Mouse (Mus musculus): ENCODE results near the gene Rnf114. TPM values are rescaled to one million over a fixed set of nuclear protein-coding genes. Genes with fewer than 3 reads are reported as not detected.

Gene Rnf114
- polyA plus RNA-seq, 1 experiment = 97.0 TPM

DNA sequence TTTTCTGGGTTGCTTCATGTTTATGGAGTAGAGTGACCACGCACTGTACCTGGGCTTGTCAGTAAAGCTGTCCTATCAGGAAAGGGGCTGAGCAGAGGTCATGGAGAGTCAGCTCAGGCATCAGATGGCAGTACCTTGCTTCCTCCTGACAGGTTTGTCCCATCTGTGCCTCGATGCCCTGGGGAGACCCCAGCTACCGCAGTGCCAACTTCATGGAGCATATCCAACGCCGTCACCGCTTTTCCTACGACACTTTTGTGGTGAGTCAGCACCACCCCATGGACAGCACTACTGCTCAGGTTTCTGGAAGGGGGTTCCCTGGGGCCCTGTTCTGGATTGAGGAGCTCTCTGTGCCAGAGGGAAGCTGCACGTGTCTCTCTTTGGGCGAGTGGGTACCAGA is 19.9 kb downstream of the Rnf114 start:
- H3K36me3 ChIP-seq (ENCODE audit: control insufficient read depth, insufficient read depth, low read length, poor library complexity, severe bottlenecking) = peaks cover 45% of the 10 kb centered on the region
- no peak overlapping the region for H3K4me3 ChIP-seq (ENCODE audit: low read depth, low read length)

GRCm38 (mm10) chr2:167512970-167513369 is 20.5 kb downstream of the Rnf114 start:
- no peaks in the 10 kb centered on the region for H3K9me3 ChIP-seq (replicated peaks; ENCODE audit: control insufficient read depth, insufficient read depth, low read length, poor library complexity, severe bottlenecking)
- no peak overlapping the region for H3K27ac ChIP-seq (ENCODE audit: insufficient read depth, low read length)
- no peak for TF ChIP-seq EP300 (IDR thresholded peaks at IDR 0.05; ENCODE audit: insufficient read depth, low read depth, low read length)
- no peak for TF ChIP-seq CTCF (IDR thresholded peaks at IDR 0.05; ENCODE audit: low read depth, low read length)
- no peak for TF ChIP-seq POLR2A (IDR thresholded peaks at IDR 0.05; ENCODE audit: insufficient read depth, low read length)
- no peak overlapping the region for H3K9ac ChIP-seq (ENCODE audit: low read depth, poor library complexity, severe bottlenecking)
- H3K36me3 ChIP-seq (ENCODE audit: control insufficient read depth, insufficient read depth, low read length, poor library complexity, severe bottlenecking) = peaks cover 45% of the 10 kb centered on the region
- H3K4me1 ChIP-seq (ENCODE audit: control insufficient read depth, insufficient read depth, low read length) = no peaks in the 10 kb centered on the region
- H3K27me3 ChIP-seq (ENCODE audit: control insufficient read depth, insufficient read depth, low read length, poor library complexity, severe bottlenecking) = no peaks in the 10 kb centered on the region
- no peak overlapping the region for H3K4me3 ChIP-seq (ENCODE audit: low read depth, low read length)

More for the DNA sequence above, 19.9 kb downstream of the Rnf114 start:
- Histone ChIP-seq H3K9ac (ENCODE audit: low read depth, poor library complexity, severe bottlenecking) (no peak overlapping the region), H3K9me3 (replicated peaks; ENCODE audit: control insufficient read depth, insufficient read depth, low read length, poor library complexity, severe bottlenecking) (no peaks in the 10 kb centered on the region), H3K4me1 (ENCODE audit: control insufficient read depth, insufficient read depth, low read length) (no peaks in the 10 kb centered on the region), H3K27me3 (ENCODE audit: control insufficient read depth, insufficient read depth, low read length, poor library complexity, severe bottlenecking) (no peaks in the 10 kb centered on the region), H3K27ac (ENCODE audit: insufficient read depth, low read length) (no peak overlapping the region)
- TF ChIP-seq POLR2A (IDR thresholded peaks at IDR 0.05; ENCODE audit: insufficient read depth, low read length) (no peak), CTCF (IDR thresholded peaks at IDR 0.05; ENCODE audit: low read depth, low read length) (no peak)

DNA sequence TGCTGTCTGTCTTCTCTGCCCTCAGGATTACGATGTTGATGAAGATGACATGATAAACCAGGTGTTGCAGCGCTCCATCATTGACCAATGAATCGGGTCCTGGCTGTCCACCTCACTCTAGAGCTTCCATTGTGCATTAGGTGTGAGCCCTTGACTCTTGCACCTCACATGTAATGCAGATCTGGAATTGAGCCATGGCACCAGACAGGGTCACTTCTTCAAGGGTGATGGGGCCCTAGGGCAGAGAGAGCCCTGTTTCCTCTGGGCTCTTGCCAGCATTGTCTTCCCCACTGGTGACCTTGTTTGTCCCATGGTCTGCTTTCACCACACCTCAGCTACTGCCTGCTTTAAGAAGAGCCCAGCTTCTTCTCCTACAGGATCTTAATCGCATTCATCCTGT is 22.2 kb downstream of the Rnf114 start:
- no peak overlapping the region for H3K27ac ChIP-seq (ENCODE audit: insufficient read depth, low read length)
- no peaks in the 10 kb centered on the region for H3K9me3 ChIP-seq (replicated peaks; ENCODE audit: control insufficient read depth, insufficient read depth, low read length, poor library complexity, severe bottlenecking)
- no peaks in the 10 kb centered on the region for H3K27me3 ChIP-seq (ENCODE audit: control insufficient read depth, insufficient read depth, low read length, poor library complexity, severe bottlenecking)
- TF ChIP-seq CTCF (IDR thresholded peaks at IDR 0.05; ENCODE audit: low read depth, low read length) (no peak), POLR2A (IDR thresholded peaks at IDR 0.05; ENCODE audit: insufficient read depth, low read length) (no peak), EP300 (IDR thresholded peaks at IDR 0.05; ENCODE audit: insufficient read depth, low read depth, low read length) (no peak)
- no peak overlapping the region for H3K9ac ChIP-seq (ENCODE audit: low read depth, poor library complexity, severe bottlenecking)
- H3K36me3 ChIP-seq (ENCODE audit: control insufficient read depth, insufficient read depth, low read length, poor library complexity, severe bottlenecking) = peaks cover 33% of the 10 kb centered on the region
- peaks cover 1% of the 10 kb centered on the region for H3K4me1 ChIP-seq (ENCODE audit: control insufficient read depth, insufficient read depth, low read length)
- no peak overlapping the region for H3K4me3 ChIP-seq (ENCODE audit: low read depth, low read length)

GRCm38 (mm10) chr2:167515688-167516087 is 23.2 kb downstream of the Rnf114 start:
- Histone ChIP-seq H3K9me3 (replicated peaks; ENCODE audit: control insufficient read depth, insufficient read depth, low read length, poor library complexity, severe bottlenecking) (no peaks in the 10 kb centered on the region), H3K4me1 (ENCODE audit: control insufficient read depth, insufficient read depth, low read length) (peaks cover 1% of the 10 kb centered on the region), H3K4me3 (ENCODE audit: low read depth, low read length) (no peak overlapping the region), H3K36me3 (ENCODE audit: control insufficient read depth, insufficient read depth, low read length, poor library complexity, severe bottlenecking) (peaks cover 33% of the 10 kb centered on the region), H3K27me3 (ENCODE audit: control insufficient read depth, insufficient read depth, low read length, poor library complexity, severe bottlenecking) (no peaks in the 10 kb centered on the region), H3K9ac (ENCODE audit: low read depth, poor library complexity, severe bottlenecking) (no peak overlapping the region), H3K27ac (ENCODE audit: insufficient read depth, low read length) (no peak overlapping the region)
- TF ChIP-seq CTCF (IDR thresholded peaks at IDR 0.05; ENCODE audit: low read depth, low read length) = no peak
- no peak for TF ChIP-seq EP300 (IDR thresholded peaks at IDR 0.05; ENCODE audit: insufficient read depth, low read depth, low read length)
- TF ChIP-seq POLR2A (IDR thresholded peaks at IDR 0.05; ENCODE audit: insufficient read depth, low read length) = no peak

GRCm38 (mm10) chr2:167519606-167520252 is 27.3 kb downstream of the Rnf114 start:
- Histone ChIP-seq H3K36me3 (ENCODE audit: control insufficient read depth, insufficient read depth, low read length, poor library complexity, severe bottlenecking) (peaks cover 6% of the 10 kb centered on the region), H3K9ac (ENCODE audit: low read depth, poor library complexity, severe bottlenecking) (no peak overlapping the region), H3K4me1 (ENCODE audit: control insufficient read depth, insufficient read depth, low read length) (peaks cover 1% of the 10 kb centered on the region), H3K27me3 (ENCODE audit: control insufficient read depth, insufficient read depth, low read length, poor library complexity, severe bottlenecking) (no peaks in the 10 kb centered on the region), H3K9me3 (replicated peaks; ENCODE audit: control insufficient read depth, insufficient read depth, low read length, poor library complexity, severe bottlenecking) (no peaks in the 10 kb centered on the region), H3K4me3 (ENCODE audit: low read depth, low read length) (no peak overlapping the region), H3K27ac (ENCODE audit: insufficient read depth, low read length) (no peak overlapping the region)
- no peak for TF ChIP-seq EP300 (IDR thresholded peaks at IDR 0.05; ENCODE audit: insufficient read depth, low read depth, low read length)
- TF ChIP-seq CTCF (IDR thresholded peaks at IDR 0.05; ENCODE audit: low read depth, low read length) = peak; percentile 46

DNA sequence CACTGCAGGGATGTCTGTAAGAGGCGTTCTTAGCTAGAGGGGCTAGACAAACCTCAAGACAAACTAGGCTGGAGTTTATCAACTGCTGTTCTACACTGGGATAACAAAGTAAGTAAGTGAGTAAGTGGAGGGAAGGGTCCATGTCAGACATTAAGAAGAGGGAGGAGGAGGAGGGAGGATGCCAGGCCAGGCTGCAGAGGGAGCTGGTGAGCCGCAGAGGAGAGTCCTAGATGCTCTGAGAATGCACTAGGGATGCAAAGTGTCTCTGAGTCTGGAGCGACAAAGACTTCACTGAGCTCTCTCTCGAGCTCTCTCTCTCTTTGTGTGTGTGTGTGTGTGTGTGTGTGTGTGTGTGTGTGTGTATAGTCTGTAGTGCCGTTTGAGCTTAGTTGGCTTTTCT is 35.8 kb downstream of the Rnf114 start:
- Histone ChIP-seq H3K4me1 (ENCODE audit: control insufficient read depth, insufficient read depth, low read length) (peaks cover 4% of the 10 kb centered on the region), H3K27ac (ENCODE audit: insufficient read depth, low read length) (no peak overlapping the region), H3K27me3 (ENCODE audit: control insufficient read depth, insufficient read depth, low read length, poor library complexity, severe bottlenecking) (no peaks in the 10 kb centered on the region), H3K4me3 (ENCODE audit: low read depth, low read length) (no peak overlapping the region), H3K9me3 (replicated peaks; ENCODE audit: control insufficient read depth, insufficient read depth, low read length, poor library complexity, severe bottlenecking) (no peaks in the 10 kb centered on the region), H3K9ac (ENCODE audit: low read depth, poor library complexity, severe bottlenecking) (no peak overlapping the region), H3K36me3 (ENCODE audit: control insufficient read depth, insufficient read depth, low read length, poor library complexity, severe bottlenecking) (no peaks in the 10 kb centered on the region)
- TF ChIP-seq POLR2A (IDR thresholded peaks at IDR 0.05; ENCODE audit: insufficient read depth, low read length) (no peak), CTCF (IDR thresholded peaks at IDR 0.05; ENCODE audit: low read depth, low read length) (peak; percentile 83), EP300 (IDR thresholded peaks at IDR 0.05; ENCODE audit: insufficient read depth, low read depth, low read length) (0 out of 2 replicates have a peak, but pooled peaks have one; percentile 8)
